Mouse (Mus musculus) forebrain, postnatal 0 days (tissue): ENCODE results near the gene Ptbp3. TPM values are rescaled to one million over a fixed set of nuclear protein-coding genes. Genes with fewer than 3 reads are reported as not detected.
A peak's percentile ranks its signal among the peaks of the same experiment; 100 is the strongest.

Source experiments
- ATAC-seq: fragments of 200-750 bp; cut with Nextera tagmentation; 2 replicates; pipeline ENCODE4 v1.8.0; 2017; ENCODE audit warnings: mild to moderate bottlenecking, moderate library complexity
- DNase-seq: peaks from one replicate; pipeline ENCODE4 v3.0.0-alpha.2; 2015
- H3K27ac ChIP-seq: fragments of 300-500 bp; sonication (generic); 2 replicates; pipeline ENCODE4 v1.5.1; 2014; ENCODE audit warnings: low read depth, mild to moderate bottlenecking, antibody characterized with exemption, low read length, moderate library complexity, mixed read lengths
- H3K27me3 ChIP-seq: fragments of 300-500 bp; sonication (generic); 2 replicates; pipeline ENCODE4 v1.6.1; 2014; ENCODE audit warnings: mild to moderate bottlenecking, low read length, mixed read lengths; ENCODE audit not compliant: insufficient read depth
- H3K36me3 ChIP-seq: fragments of 300-500 bp; sonication (generic); 2 replicates; pipeline ENCODE4 v1.6.1; 2014; ENCODE audit warnings: mild to moderate bottlenecking, moderate library complexity; ENCODE audit not compliant: insufficient read depth
- H3K4me1 ChIP-seq: fragments of 300-500 bp; sonication (generic); 2 replicates; pipeline ENCODE4 v1.6.1; 2014; ENCODE audit warnings: antibody characterized with exemption; ENCODE audit not compliant: insufficient read depth
- H3K4me2 ChIP-seq: fragments of 300-500 bp; sonication (generic); 2 replicates; pipeline ENCODE4 v1.6.1; 2014; ENCODE audit warnings: low read depth, mild to moderate bottlenecking, moderate library complexity
- H3K4me3 ChIP-seq: fragments of 300-500 bp; sonication (generic); 2 replicates; pipeline ENCODE4 v1.5.1; 2014; ENCODE audit warnings: low read depth, low read length, mixed read lengths
- H3K9ac ChIP-seq: fragments of 300-500 bp; sonication (generic); 2 replicates; pipeline ENCODE4 v1.6.1; 2014; ENCODE audit warnings: mild to moderate bottlenecking
- H3K9me3 ChIP-seq: fragments of 300-500 bp; sonication (generic); 2 replicates; pipeline ENCODE4 v1.6.1; 2016; ENCODE audit warnings: low read length
- CTCF ChIP-seq: sonication (generic); IDR thresholded peaks from 2 replicates; pipeline ENCODE4 v1.5.1; 2016; ENCODE audit warnings: antibody characterized with exemption, control low read depth, low read depth
- WGBS: fragments of 180-500 bp; shearing (Covaris S2); extraction: QIAGEN DNeasy Blood & Tissue Kit; methylation state at CpG from one replicate; pipeline ENCODE4 v1.1.7; 2014; 5-methylcytosine and 5-hydroxymethylcytosine counted together
- polyA plus RNA-seq: library from polyadenylated mRNA; unstranded; fragments of >200 nt; fragmentation: Nextera tagmentation; extraction: Ambion mirVana; gene quantifications from 2 replicates; pipeline ENCODE4 v1.2.1, GENCODE M21; 2015
- total RNA-seq: library from RNA; depleted of rRNA; stranded (reverse); fragments of >200 nt; gene quantifications from 2 replicates; pipeline ENCODE4 v1.2.3, GENCODE M21; 2014; rRNA removed

Gene Ptbp3
- total and polyA plus RNA-seq, 2 experiments from 2014 or later: 10.9 to 33.7 TPM

GRCm38 (mm10) chr4:59422025-59422783 is 127.0 kb downstream of the Ptbp3 start:
- H3K27ac ChIP-seq: no peak overlapping the region
- H3K4me3 ChIP-seq: no peak overlapping the region
- no peaks in the 10 kb centered on the region for H3K36me3 ChIP-seq
- H3K27me3 ChIP-seq: no peaks in the 10 kb centered on the region
- no peaks in the 10 kb centered on the region for H3K4me1 ChIP-seq
- peak; percentile 73 for ATAC-seq
- H3K9me3 ChIP-seq: no peaks in the 10 kb centered on the region
- no peak for TF ChIP-seq CTCF
- peak; percentile 14 for DNase-seq
- no peak overlapping the region for H3K9ac ChIP-seq
- H3K4me2 ChIP-seq: no peak overlapping the region
- WGBS: 29% methylated on average over 5 of the region's 5 CpGs

Other genes with a start within 250 kb of the Ptbp3 start
- gene Susd1, start 110.7 kb downstream of the Ptbp3 start, total RNA-seq: 7.9 and 8.7 TPM in 2 replicates
- 1.2 and 1.6 TPM in 2 replicates for gene Susd1, start 110.7 kb downstream of the Ptbp3 start, polyA plus RNA-seq
- 17.2 and 18.1 TPM in 2 replicates for gene Hsdl2, start 32.2 kb upstream of the Ptbp3 start, total RNA-seq
- 21.2 and 24.7 TPM in 2 replicates for gene Hsdl2, start 32.2 kb upstream of the Ptbp3 start, polyA plus RNA-seq
- gene E130308A19Rik, start 76.8 kb upstream of the Ptbp3 start, total RNA-seq: 14.5 and 22.6 TPM in 2 replicates
- 15.6 and 24.9 TPM in 2 replicates for gene E130308A19Rik, start 76.8 kb upstream of the Ptbp3 start, polyA plus RNA-seq